Mouse (Mus musculus): ENCODE data around the gene Gm12216. TPM values are rescaled to one million over a fixed set of nuclear protein-coding genes. Genes with fewer than 3 reads are reported as not detected.

Gm12216 gene
- total RNA-seq, 2 experiments from 2014 or later = 0.84 to 2.1 TPM

GRCm38 (mm10) chr11:53821230-53821944 is 37.7 kb downstream of the Gm12216 start:
- peak; percentile 44 for DNase-seq (ENCODE audit: low spot score)

- no peak for DNase-seq (ENCODE audit: low spot score)
Observed at GRCm38 (mm10) chr11:53820516-53821170, 38.4 kb downstream of the Gm12216 start.

- DNase-seq (ENCODE audit: low spot score) = no peak
Observed at GRCm38 (mm10) chr11:53819511-53819910, 39.5 kb downstream of the Gm12216 start.

- no peak for DNase-seq (ENCODE audit: low spot score)
Observed at GRCm38 (mm10) chr11:53818794-53819193, 40.3 kb downstream of the Gm12216 start.

GRCm38 (mm10) chr11:53816841-53817375 is 42.1 kb downstream of the Gm12216 start:
- no peak for DNase-seq (ENCODE audit: low spot score)

GRCm38 (mm10) chr11:53814810-53815209 is 44.2 kb downstream of the Gm12216 start:
- DNase-seq (ENCODE audit: low spot score) = peak; percentile 43

- DNase-seq (ENCODE audit: low spot score) = peak; percentile 79
Observed at GRCm38 (mm10) chr11:53813001-53813868, 45.8 kb downstream of the Gm12216 start.

- no peak for DNase-seq (ENCODE audit: low spot score)
Observed at GRCm38 (mm10) chr11:53811312-53811711, 47.7 kb downstream of the Gm12216 start.

GRCm38 (mm10) chr11:53810749-53811148 is 48.3 kb downstream of the Gm12216 start:
- DNase-seq (ENCODE audit: low spot score) = no peak

- DNase-seq (ENCODE audit: low spot score) = no peak
Observed at GRCm38 (mm10) chr11:53810156-53810555, 48.9 kb downstream of the Gm12216 start.

GRCm38 (mm10) chr11:53809354-53809753 is 49.7 kb downstream of the Gm12216 start:
- no peak for DNase-seq (ENCODE audit: low spot score)

GRCm38 (mm10) chr11:53805786-53806185 is 53.3 kb downstream of the Gm12216 start:
- DNase-seq (ENCODE audit: low spot score) = peak; percentile 84

- DNase-seq (ENCODE audit: low spot score) = no peak
Observed at GRCm38 (mm10) chr11:53804569-53805344, 54.3 kb downstream of the Gm12216 start.

- DNase-seq (ENCODE audit: low spot score) = no peak
Observed at GRCm38 (mm10) chr11:53803494-53803893, 55.6 kb downstream of the Gm12216 start.

- DNase-seq (ENCODE audit: low spot score) = no peak
Observed at GRCm38 (mm10) chr11:53803093-53803492, 56.0 kb downstream of the Gm12216 start.

- no peak for DNase-seq (ENCODE audit: low spot score)
Observed at GRCm38 (mm10) chr11:53800975-53801374, 58.1 kb downstream of the Gm12216 start.

GRCm38 (mm10) chr11:53800036-53800435 is 59.0 kb downstream of the Gm12216 start:
- no peak for DNase-seq (ENCODE audit: low spot score)

- DNase-seq (ENCODE audit: low spot score) = no peak
Observed at GRCm38 (mm10) chr11:53798041-53798711, 60.9 kb downstream of the Gm12216 start.

GRCm38 (mm10) chr11:53797386-53797920 is 61.6 kb downstream of the Gm12216 start:
- no peak for DNase-seq (ENCODE audit: low spot score)
